Mouse (Mus musculus) bone marrow macrophage, adult 2 months (primary cell): ENCODE measurements at regions not wholly inside any gene's neighbourhood (a gene's known extent, or its start where the extent isn't known, plus 50 kb on each side); places are given as distances from the start of the nearest gene placed in this dataset.

Experiments used
- CTCF ChIP-seq: IDR thresholded peaks from 2 replicates; pipeline ENCODE4 v1.5.1; 2012; ENCODE audit warnings: low read depth, mild to moderate bottlenecking, low read length, moderate library complexity
- POLR2A ChIP-seq: IDR thresholded peaks from 2 replicates; pipeline ENCODE4 v1.6.1; 2012; ENCODE audit warnings: mild to moderate bottlenecking, low read depth, low read length, borderline replicate concordance

- TF ChIP-seq POLR2A (no peak), CTCF (no peak)
Observed at GRCm38 (mm10) chr5:43152881-43153280, 80.1 kb upstream of the Cpeb2 start.
